Mouse (Mus musculus): ENCODE results near the gene 1500009L16Rik.

DNA sequence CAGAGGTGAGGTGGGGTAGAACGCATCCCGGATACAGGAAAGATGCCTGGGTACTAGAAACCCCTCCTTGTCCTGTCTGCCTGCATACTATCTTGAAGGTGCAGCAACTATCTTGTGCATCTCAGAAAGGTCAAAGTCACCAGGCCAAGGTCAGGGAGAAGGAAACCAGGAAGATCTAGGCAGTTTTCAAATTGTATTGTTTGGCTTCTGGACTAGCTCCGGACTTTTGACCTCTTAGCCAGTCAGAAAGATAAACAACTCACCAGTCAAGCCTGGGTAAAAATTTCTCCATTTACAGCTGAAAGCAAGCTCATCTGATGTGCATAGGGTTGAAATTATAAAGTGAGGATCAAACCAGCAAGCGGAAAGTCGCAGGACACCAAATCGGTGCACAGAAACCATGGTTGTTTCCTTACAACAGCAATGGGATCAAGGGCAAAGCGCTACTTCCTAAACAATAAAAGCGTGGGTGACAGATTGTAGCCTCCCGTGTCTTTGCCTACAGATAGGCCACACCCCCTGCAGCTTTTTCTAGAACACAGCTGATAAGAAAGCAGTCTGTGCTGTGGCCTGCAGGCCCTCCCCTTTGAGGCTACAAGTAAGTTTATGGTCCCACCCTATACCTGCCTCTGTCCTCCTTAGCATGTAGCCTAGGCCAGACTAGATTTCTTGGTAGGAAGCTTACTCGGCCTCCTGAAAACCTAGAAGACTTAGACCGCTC is 30.3 kb upstream of the 1500009L16Rik start:
- no peak for TF ChIP-seq CTCF (IDR thresholded peaks at IDR 0.05; ENCODE audit: low read depth)
- no peak for TF ChIP-seq EP300 (optimal IDR thresholded peaks at IDR 0.05)

Data from stomach, postnatal 0 days (tissue).